Mouse (Mus musculus) hindbrain, embryonic 14.5 days (tissue): ENCODE data around the gene 2310057N15Rik. TPM values are rescaled to one million over a fixed set of nuclear protein-coding genes. Genes with fewer than 3 reads are reported as not detected.

ENCODE experiments used
- ATAC-seq: fragments of 200-750 bp; cut with Nextera tagmentation; 2 replicates; pipeline ENCODE4 v1.8.0; 2017; ENCODE audit warnings: moderate number of reproducible peaks, mild to moderate bottlenecking, moderate TSS enrichment, moderate library complexity; ENCODE audit not compliant: low FRiP score
- DNase-seq: peaks from one replicate; pipeline ENCODE4 v3.0.0-alpha.2; 2015; ENCODE audit warnings: low spot score
- H3K27ac ChIP-seq: fragments of 300-500 bp; sonication (generic); 2 replicates; pipeline ENCODE4 v1.5.1; 2014; ENCODE audit warnings: mild to moderate bottlenecking, moderate library complexity
- H3K27me3 ChIP-seq: fragments of 300-500 bp; sonication (generic); 2 replicates; pipeline ENCODE4 v1.6.1; 2014; ENCODE audit warnings: mild to moderate bottlenecking, low read length, mixed read lengths; ENCODE audit not compliant: control insufficient read depth, insufficient read depth
- H3K36me3 ChIP-seq: fragments of 300-500 bp; sonication (generic); replicated peaks from 2 replicates; pipeline ENCODE4 v1.6.1; 2014; ENCODE audit not compliant: control insufficient read depth, insufficient read depth
- H3K4me1 ChIP-seq: fragments of 300-500 bp; sonication (generic); replicated peaks from 2 replicates; pipeline ENCODE4 v1.6.1; 2014; ENCODE audit warnings: antibody characterized with exemption, low read length, mixed read lengths; ENCODE audit not compliant: control insufficient read depth, insufficient read depth
- H3K4me2 ChIP-seq: fragments of 300-500 bp; sonication (generic); replicated peaks from 2 replicates; pipeline ENCODE4 v1.6.1; 2014; ENCODE audit warnings: mild to moderate bottlenecking, moderate library complexity
- H3K4me3 ChIP-seq: fragments of 300-500 bp; sonication (generic); replicated peaks from 2 replicates; pipeline ENCODE4 v1.5.1; 2014; ENCODE audit warnings: mild to moderate bottlenecking, low read length
- H3K9ac ChIP-seq: fragments of 300-500 bp; sonication (generic); 2 replicates; pipeline ENCODE4 v1.6.1; 2014
- H3K9me3 ChIP-seq: fragments of 300-500 bp; sonication (generic); 2 replicates; pipeline ENCODE4 v1.6.1; 2016; ENCODE audit warnings: low read length; ENCODE audit not compliant: control insufficient read depth
- WGBS: fragments of 180-500 bp; shearing (Covaris S2); extraction: QIAGEN DNeasy Blood & Tissue Kit; methylation state at CpG from one replicate; pipeline ENCODE4 v1.1.7; 2014; 5-methylcytosine and 5-hydroxymethylcytosine counted together
- polyA plus RNA-seq: library from polyadenylated mRNA; unstranded; fragments of >200 nt; fragmentation: Nextera tagmentation; extraction: Ambion mirVana; gene quantifications from 2 replicates; pipeline ENCODE4 v1.2.1, GENCODE M21; 2014

The 2310057N15Rik gene
- polyA plus RNA-seq, 1 experiment from 2014 or later = not detected

- Histone ChIP-seq H3K27me3 (no peaks in the 10 kb centered on the region), H3K27ac (no peak overlapping the region), H3K4me2 (no peak overlapping the region), H3K4me1 (no peaks in the 10 kb centered on the region), H3K36me3 (no peaks in the 10 kb centered on the region), H3K4me3 (no peak overlapping the region), H3K9me3 (no peaks in the 10 kb centered on the region), H3K9ac (no peak overlapping the region)
- no peak for DNase-seq
- no peak; the same call in 1 of the 2 replicates for ATAC-seq
- WGBS = 64% methylated on average over 4 of the region's 4 CpGs
Observed at GRCm38 (mm10) chr16:88744750-88745340, 29.2 kb downstream of the 2310057N15Rik start.

- Histone ChIP-seq H3K27ac (no peak overlapping the region), H3K36me3 (no peaks in the 10 kb centered on the region), H3K4me2 (no peak overlapping the region), H3K27me3 (no peaks in the 10 kb centered on the region), H3K4me3 (no peak overlapping the region), H3K9me3 (no peaks in the 10 kb centered on the region), H3K4me1 (no peaks in the 10 kb centered on the region), H3K9ac (no peak overlapping the region)
- ATAC-seq (0 out of 2 replicates have a peak, but pooled peaks have one; percentile 46), DNase-seq (no peak)
- WGBS = 77% methylated on average over 2 of the region's 2 CpGs
Observed at GRCm38 (mm10) chr16:88735391-88735790, 38.6 kb downstream of the 2310057N15Rik start.

- peak; percentile 31; the same call in 1 of the 2 replicates for ATAC-seq
- 79% methylated on average over 4 of the region's 4 CpGs for WGBS
- Histone ChIP-seq H3K4me3 (no peak within 1 kb of the TSS), H3K27me3 (no peaks in the 10 kb centered on the region), H3K9me3 (no peaks in the 10 kb centered on the region), H3K4me1 (no peaks in the 10 kb centered on the region), H3K27ac (no peak within 1 kb of the TSS), H3K4me2 (no peak within 1 kb of the TSS), H3K9ac (no peak within 1 kb of the TSS), H3K36me3 (no peaks in the 10 kb centered on the region)
- no peak for DNase-seq
Observed at GRCm38 (mm10) chr16:88728812-88729275, 45.2 kb downstream of the 2310057N15Rik start, which contains the start of gene Krtap13-1. Gene Krtap13-1, plus strand, starts transcription at chr16:88728862.

Other genes starting within 250 kb of the 2310057N15Rik start
- not detected in 2 replicates for gene Cldn8, start 211.0 kb downstream of the 2310057N15Rik start, polyA plus RNA-seq
- not detected in 2 replicates for gene Krtap24-1, start 161.9 kb downstream of the 2310057N15Rik start, polyA plus RNA-seq
- not detected in 2 replicates for gene 2310079G19Rik, start 146.5 kb downstream of the 2310057N15Rik start, polyA plus RNA-seq
- not detected in 2 replicates for gene Krtap26-1, start 126.4 kb downstream of the 2310057N15Rik start, polyA plus RNA-seq
- gene Krtap27-1, start 102.5 kb downstream of the 2310057N15Rik start, polyA plus RNA-seq = not detected in 2 replicates
- not detected in 2 replicates for gene 2310061N02Rik, start 66.2 kb downstream of the 2310057N15Rik start, polyA plus RNA-seq
- not detected in 2 replicates for gene Krtap13-1, start 45.3 kb downstream of the 2310057N15Rik start, polyA plus RNA-seq
- gene Krtap13, start 22.6 kb downstream of the 2310057N15Rik start, polyA plus RNA-seq = not detected in 2 replicates
- gene 2310034C09Rik, start 15.4 kb downstream of the 2310057N15Rik start, polyA plus RNA-seq = not detected in 2 replicates
- not detected in 2 replicates for gene Gm5965, start 3.7 kb upstream of the 2310057N15Rik start, polyA plus RNA-seq
- not detected in 2 replicates for gene Gm20741, start 38.0 kb upstream of the 2310057N15Rik start, polyA plus RNA-seq
- gene Krtap15, start 46.0 kb upstream of the 2310057N15Rik start, polyA plus RNA-seq = not detected in 2 replicates
- gene Krtap14, start 51.9 kb upstream of the 2310057N15Rik start, polyA plus RNA-seq = not detected in 2 replicates
- not detected in 2 replicates for gene Krtap19-1, start 95.2 kb upstream of the 2310057N15Rik start, polyA plus RNA-seq
- gene Krtap19-2, start 100.1 kb upstream of the 2310057N15Rik start, polyA plus RNA-seq = not detected in 2 replicates
- not detected in 2 replicates for gene Krtap19-3, start 103.8 kb upstream of the 2310057N15Rik start, polyA plus RNA-seq
- gene Krtap19-4, start 110.9 kb upstream of the 2310057N15Rik start, polyA plus RNA-seq = not detected in 2 replicates
- not detected in 2 replicates for gene Krtap19-5, start 122.3 kb upstream of the 2310057N15Rik start, polyA plus RNA-seq
- gene Krtap19-9b, start 158.1 kb upstream of the 2310057N15Rik start, polyA plus RNA-seq = not detected in 2 replicates
- not detected in 2 replicates for gene Krtap16-3, start 188.7 kb upstream of the 2310057N15Rik start, polyA plus RNA-seq
- gene Krtap22-2, start 236.6 kb upstream of the 2310057N15Rik start, polyA plus RNA-seq = not detected in 2 replicates
- not detected in 2 replicates for gene Gm10229, start 241.1 kb upstream of the 2310057N15Rik start, polyA plus RNA-seq